Mouse (Mus musculus) heart, postnatal 14 days (tissue): ENCODE measurements around the gene Blvrb. TPM values are rescaled to one million over a fixed set of nuclear protein-coding genes. Genes with fewer than 3 reads are reported as not detected.
"Not testable (repeated sequence)": the region's sequence is repeated elsewhere in the genome, so short reads cannot be mapped to it uniquely, and the experiment has no call there.

Experiments used
- DNase-seq, 2 experiments: peaks; one replicate each; pipeline ENCODE4 v3.0.0; 2021 to 2022
- intact Hi-C: fragments of 180-260 bp; cut with DNase I; formaldehyde crosslinking; loops from one replicate; pipeline ENCODE4 v1.15.1; 2025
- total RNA-seq, 2 experiments: library from RNA; stranded (reverse); gene quantifications; 2 replicates each; pipeline ENCODE4 v1.2.3; 2021

Gene Blvrb
- total RNA-seq, 2 experiments from 2014 or later = 34.3 to 34.9 TPM

DNA sequence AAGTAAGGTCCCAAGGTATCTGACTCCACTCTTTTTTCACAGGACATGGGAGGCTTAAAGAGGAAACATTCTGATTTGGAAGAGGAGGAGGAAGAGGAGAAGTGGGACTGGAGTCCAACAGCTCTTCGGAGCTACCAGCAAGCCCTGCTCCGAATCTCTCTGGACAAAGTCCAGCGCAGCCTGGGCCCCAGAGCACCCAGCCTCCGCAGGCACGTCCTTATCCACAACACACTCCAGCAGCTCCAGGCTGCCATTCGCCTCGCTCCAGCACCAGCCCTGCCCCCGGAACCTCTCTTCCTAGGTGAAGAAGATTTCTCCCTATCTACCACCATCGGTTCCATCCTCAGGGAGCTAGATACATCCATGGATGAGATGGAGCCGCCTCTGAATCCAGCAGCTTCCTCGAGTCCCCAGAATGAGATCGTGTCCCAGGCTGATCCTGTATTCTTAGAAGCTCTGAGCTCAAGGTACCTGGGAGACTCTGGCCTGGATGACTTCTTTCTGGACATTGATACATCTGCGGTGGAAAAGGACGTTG lies 28.4 kb downstream of the Blvrb start:
- intact Hi-C loops = loop anchor here (10.0 kb wide), 1 partner anchor 49 kb away; the partner anchor contains the start of gene Hipk4
- peak in 1 of 2 experiments; percentile 37 for DNase-seq

GRCm38 (mm10) chr7:27478561-27478960 lies 30.8 kb downstream of the Blvrb start:
- intact Hi-C loops = loop anchor here (10.0 kb wide), 1 partner anchor 46 kb away; the partner anchor contains the start of gene Hipk4
- no peak for DNase-seq

DNA sequence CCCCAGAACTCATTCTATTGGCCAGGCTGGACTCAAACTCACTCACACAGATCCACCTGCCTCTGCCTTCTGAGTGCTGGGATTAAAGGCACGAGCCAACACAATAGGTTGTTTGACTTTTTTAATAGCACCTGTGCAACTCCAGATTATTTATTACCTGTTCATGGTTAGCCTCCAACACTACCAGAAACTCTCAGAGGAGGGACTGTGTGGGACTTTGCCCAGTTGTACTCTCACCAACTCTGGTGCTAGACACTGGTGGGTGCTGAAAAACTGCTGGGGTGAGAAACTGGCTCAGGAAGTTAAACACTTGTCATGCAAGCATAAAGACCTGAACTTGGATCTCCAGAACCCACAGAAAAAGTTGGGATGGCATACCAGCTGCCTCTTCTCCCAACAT lies 32.0 kb downstream of the Blvrb start:
- no peak for DNase-seq
- intact Hi-C loops = loop anchor here (10.0 kb wide), 2 partner anchors 45 to 315 kb away; partner anchors contain the start of genes Egln2 and Hipk4

GRCm38 (mm10) chr7:27480506-27480905 lies 32.7 kb downstream of the Blvrb start:
- intact Hi-C loops = loop anchor here (10.0 kb wide), 1 partner anchor 316 kb away; the partner anchor contains the start of gene Egln2

DNA sequence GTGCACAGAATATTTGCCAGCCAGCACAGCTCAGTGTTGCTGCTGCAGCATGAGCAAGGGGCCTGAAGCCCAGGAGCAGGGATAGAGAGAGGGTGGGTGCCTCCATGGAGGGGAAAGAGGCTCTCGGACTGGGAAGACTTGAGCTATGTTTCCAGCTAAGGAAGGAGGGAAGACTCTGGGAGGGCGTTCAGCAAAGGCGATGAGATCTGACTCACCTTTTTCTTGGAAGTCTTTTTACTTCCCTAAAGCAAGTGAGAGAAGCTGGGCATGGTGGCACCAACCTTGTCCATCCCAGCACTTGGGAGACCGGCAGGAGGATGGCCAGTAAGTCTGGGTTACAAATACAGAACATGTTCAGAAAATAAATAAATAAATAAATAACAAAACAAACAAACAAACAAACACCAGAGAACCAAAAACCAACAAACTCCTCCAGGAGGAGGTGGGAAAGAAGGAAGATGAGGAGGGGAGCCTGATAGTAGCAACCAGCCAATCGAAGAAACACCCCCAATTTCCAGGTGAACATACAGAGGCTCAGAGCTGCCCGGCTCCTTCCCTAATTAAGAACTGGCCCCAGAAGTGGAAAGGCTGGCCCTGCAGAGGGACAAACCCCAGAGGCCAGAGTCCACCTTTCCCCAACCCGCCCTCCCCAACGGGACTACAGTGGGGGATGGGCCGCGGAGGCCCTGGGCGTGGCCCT lies 33.3 kb downstream of the Blvrb start:
- intact Hi-C loops = loop anchor here (10.0 kb wide), 1 partner anchor 316 kb away; the partner anchor contains the start of gene Egln2
- no peak for DNase-seq

More at GRCm38 (mm10) chr7:27480506-27480905, 32.7 kb downstream of the Blvrb start:
- DNase-seq = no peak

GRCm38 (mm10) chr7:27481627-27481969 lies 33.8 kb downstream of the Blvrb start:
- DNase-seq = peak; percentile 92 to 93
- intact Hi-C loops = loop anchor here (10.0 kb wide), 1 partner anchor 317 kb away; the partner anchor contains the start of gene Egln2

DNA sequence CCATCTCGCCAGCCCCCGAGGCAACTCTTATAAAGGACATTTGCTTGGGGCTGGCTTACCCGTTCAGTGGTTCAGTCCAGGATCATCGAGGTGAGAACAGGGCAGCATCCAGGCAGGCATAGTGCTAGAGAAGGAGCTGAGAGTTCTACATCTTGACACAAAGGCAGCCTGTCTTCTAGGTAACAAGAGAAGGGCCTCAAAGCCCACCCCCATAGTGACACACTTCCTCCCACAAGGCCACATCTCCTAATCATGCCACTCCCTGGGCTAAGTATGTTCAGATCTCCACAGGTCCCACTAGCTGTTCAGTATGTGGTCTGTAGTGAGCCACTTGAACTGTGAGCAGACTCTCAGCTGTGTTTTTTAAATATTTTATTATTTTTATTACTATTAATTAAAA lies 36.1 kb downstream of the Blvrb start:
- DNase-seq = no peak
- intact Hi-C loops = loop anchor here (10.0 kb wide), 1 partner anchor 319 kb away; the partner anchor contains the start of gene Egln2

GRCm38 (mm10) chr7:27486102-27486769 lies 38.5 kb downstream of the Blvrb start:
- DNase-seq = no peak
- intact Hi-C loops = loop anchor here (10.0 kb wide), 1 partner anchor 321 kb away; the partner anchor contains the start of gene Egln2

- intact Hi-C loops = loop anchor here (10.0 kb wide), 1 partner anchor 322 kb away; the partner anchor contains the start of gene Egln2
Measured at GRCm38 (mm10) chr7:27486770-27487697, 39.3 kb downstream of the Blvrb start, which contains the start of gene Sertad1. Gene Sertad1, plus strand, starts transcription at chr7:27486910.

DNA sequence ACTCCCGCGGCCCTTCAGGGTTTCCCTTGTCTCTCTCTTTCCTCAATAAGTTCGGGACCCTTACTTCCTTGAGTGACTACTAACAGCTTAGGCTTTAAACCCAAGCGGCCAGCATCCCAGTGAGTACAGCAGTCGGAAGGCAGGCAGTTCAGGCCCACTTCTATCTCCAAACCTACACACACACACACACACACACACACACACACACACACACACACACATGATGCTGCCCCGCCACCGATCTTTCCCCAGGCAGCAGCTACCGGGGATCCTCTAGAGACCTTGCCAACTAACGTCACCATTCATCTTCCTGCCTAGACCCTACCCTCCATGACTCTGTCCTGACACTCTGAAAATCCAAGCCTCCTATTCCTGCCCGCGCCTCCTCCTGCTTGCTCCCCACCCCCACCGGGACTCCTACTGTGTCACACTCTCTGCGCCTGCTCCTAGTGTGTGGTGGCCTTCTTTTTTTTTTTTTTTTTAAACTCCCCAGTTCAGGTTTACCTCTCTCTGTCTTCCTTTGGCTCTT lies 40.0 kb downstream of the Blvrb start:
- peak; percentile 65 to 77 for DNase-seq
- intact Hi-C loops = loop anchor here (2.0 to 10.0 kb wide), 2 partner anchors 13 to 323 kb away; partner anchors contain the start of gene Egln2

More at GRCm38 (mm10) chr7:27486770-27487697, 39.3 kb downstream of the Blvrb start, which contains the start of gene Sertad1:
- DNase-seq = peak; percentile 100

- intact Hi-C loops = loop anchor here (2.0 to 10.0 kb wide), 2 partner anchors 15 to 325 kb away; partner anchors contain the start of gene Egln2
- no peak for DNase-seq
Measured at GRCm38 (mm10) chr7:27489270-27489869, 41.6 kb downstream of the Blvrb start.

DNA sequence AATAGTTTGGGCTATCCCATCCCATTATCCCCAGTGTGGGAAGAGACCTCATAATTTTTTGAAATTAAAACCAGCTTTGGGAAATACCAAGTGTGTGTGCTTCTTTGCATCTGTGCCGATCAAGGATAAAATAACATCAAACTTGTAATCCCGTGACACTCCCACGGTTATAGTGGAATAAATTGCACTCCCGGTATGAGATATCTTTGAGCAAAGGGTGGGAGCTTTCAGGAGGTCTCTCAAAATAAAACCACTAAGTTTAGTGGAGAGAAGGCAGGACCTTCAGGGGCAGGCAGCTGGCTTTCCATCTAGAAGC lies 42.4 kb downstream of the Blvrb start:
- DNase-seq = no peak
- intact Hi-C loops = no loop called here

DNA sequence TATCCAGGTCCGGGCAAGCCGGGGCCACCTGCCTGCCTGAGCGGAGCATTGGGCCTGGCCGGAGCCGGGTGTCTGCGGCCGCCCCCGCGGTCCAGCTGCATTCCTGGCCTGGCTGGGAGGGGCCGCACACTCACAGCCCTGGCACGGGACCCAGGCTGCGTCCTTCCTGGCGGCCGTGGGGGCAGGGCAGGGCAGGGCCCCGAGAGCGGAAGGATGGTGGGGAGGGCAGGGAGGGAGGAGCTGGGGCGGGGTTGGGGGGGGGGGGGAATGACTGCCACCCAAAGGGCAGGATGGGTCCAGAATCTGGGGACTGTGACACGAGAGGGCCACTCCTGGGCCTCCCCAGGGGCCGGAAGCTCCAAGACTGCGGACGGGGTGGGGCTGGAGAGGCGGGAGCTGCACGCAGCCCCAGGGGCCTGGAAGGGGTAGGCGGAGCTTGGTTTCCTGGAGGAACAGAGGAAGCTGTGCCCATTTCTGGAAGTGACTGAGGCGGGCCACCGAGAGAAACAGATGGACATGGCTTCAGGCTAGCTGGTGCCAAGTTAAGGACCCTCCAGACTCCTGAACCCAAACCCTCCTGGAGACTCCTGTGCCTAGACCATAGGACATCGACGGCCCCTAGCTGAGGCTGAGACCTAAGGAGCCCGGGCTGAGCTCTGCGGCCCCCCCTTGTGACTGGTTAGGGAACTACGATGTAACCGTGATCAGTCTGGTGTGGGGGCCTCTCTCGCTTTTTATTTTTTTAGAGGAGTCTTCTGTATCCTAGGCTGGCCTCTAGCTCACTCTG lies 43.0 kb downstream of the Blvrb start:
- peak; percentile 97 for DNase-seq
- intact Hi-C loops = no loop called here

- DNase-seq = no peak
- intact Hi-C loops = no loop called here
Measured at GRCm38 (mm10) chr7:27491856-27492255, 44.1 kb downstream of the Blvrb start.

DNA sequence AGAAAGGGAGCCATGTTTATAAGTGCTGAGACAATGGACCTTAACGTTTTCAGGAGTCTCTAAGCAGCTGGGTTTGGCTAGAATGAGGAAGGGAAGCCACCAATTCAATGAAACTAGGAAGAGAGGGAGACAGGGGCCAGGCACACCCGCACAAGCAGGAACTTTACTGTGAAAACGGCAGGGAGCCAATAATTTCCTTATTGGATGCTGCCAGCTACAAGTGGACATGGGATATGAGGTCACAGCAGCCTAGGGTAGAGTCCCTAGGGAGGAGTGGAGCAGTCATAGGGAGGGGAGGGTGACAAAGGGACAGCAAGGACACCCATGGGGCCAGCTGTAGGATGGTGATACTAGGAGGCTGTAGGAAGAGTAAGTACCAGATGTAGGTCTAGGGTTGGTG lies 45.2 kb downstream of the Blvrb start:
- no peak for DNase-seq
- intact Hi-C loops = no loop called here

GRCm38 (mm10) chr7:27493450-27493849 lies 45.7 kb downstream of the Blvrb start:
- no peak for DNase-seq
- intact Hi-C loops = no loop called here

GRCm38 (mm10) chr7:27494659-27495367 lies 47.0 kb downstream of the Blvrb start:
- intact Hi-C loops, DNase-seq: not testable (repeated sequence)

GRCm38 (mm10) chr7:27499036-27499435 lies 51.3 kb downstream of the Blvrb start, which contains the start of gene Prx:
Gene Prx, plus strand, starts transcription at chr7:27499324.
- DNase-seq = no peak
- intact Hi-C loops = no loop called here
